Mouse (Mus musculus): Measurements from ENCODE around the gene Trappc10.
"Not testable (repeated sequence)": the region's sequence is repeated elsewhere in the genome, so short reads cannot be mapped to it uniquely, and the experiment has no call there.

The Trappc10 gene

GRCm38 (mm10) chr10:78211311-78211710 is 33.1 kb downstream of the Trappc10 start:
- DNase-seq (ENCODE audit: low read depth, low spot score) = no peak

DNA sequence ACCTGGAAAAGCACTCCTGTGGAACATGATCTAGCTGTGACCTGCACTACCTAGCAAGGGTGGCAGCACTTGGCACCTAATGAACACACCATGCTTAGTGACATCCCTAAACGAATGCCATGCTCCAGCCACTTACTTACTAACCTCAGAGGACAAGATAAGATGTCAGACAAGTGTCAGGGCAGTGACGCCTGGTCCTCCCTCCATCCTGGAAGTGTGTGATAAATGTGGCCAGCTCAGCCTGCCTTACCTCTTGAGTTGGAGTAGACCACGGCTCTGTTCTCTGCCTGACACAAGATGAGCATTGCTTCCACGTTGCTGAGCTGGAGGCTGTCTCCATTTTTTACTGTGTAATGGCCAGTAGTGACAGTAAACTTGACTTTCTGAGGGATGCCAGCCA is 43.3 kb downstream of the Trappc10 start:
- DNase-seq (ENCODE audit: low read depth, low spot score) = no peak

GRCm38 (mm10) chr10:78192933-78193332 is 51.5 kb downstream of the Trappc10 start:
- no peak for DNase-seq (ENCODE audit: low read depth, low spot score)

DNA sequence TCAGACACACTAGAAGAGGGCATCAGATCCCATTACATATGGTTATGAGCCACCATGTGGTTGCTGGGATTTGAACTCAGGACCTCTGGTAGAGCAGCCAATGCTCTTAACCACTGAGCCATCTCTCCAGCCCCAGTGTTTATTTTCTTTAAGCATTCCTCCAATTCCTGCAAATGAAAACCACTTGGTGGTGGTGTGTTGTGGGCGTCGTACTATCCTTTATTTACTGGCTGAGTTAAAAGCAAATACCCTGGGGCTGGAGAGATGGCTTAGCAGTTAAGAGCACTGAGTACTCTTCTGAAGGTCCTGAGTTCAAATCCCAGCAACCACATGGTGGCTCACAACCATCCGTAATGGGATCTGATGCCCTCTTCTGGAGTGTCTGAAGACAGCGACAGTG is 58.4 kb downstream of the Trappc10 start:
- DNase-seq (ENCODE audit: low read depth, low spot score) = not testable (repeated sequence)

DNA sequence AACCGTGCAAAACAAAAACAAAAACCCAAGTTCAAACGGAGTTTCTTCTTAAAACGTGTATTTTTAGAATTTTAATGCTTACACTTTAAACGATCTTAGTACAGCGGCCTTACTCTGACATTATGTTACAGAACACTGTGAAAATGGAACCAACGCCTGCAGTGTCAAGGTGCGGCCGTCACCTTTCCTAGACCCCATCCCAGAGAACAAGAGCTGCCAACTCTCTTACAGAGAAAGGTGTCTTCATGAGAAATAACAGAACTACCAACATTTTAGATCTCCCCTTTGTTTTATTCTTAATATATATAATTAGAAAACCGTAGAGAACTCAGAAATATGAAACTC is 59.1 kb downstream of the Trappc10 start:
- DNase-seq (ENCODE audit: low read depth, low spot score) = no peak

- DNase-seq (ENCODE audit: low read depth, low spot score) = peak; percentile 90
Observed at GRCm38 (mm10) chr10:78184531-78185380, 59.7 kb downstream of the Trappc10 start, which contains the start of gene Pwp2. TSS of gene Pwp2 (minus strand) at chr10:78185149.

DNA sequence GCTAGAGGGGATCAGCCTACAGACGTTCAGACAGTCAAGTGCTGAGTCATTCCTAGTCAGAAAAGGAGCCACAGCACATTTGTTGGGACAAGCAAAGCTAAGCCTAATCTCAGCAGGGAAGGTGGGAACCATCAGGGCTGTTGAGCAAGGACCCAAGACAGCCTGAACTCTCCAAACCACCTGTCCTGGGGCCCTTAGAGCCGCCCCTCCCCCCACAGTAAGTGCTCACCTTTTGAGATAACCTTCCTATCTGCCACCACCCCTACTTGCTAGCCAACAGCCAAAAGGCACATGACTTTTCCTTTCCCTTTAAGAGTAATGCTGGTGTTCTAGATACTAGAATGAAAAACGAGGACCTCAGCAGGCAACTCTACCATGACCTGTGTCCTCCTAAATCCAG is 60.9 kb downstream of the Trappc10 start:
- DNase-seq (ENCODE audit: low read depth, low spot score) = no peak

DNA sequence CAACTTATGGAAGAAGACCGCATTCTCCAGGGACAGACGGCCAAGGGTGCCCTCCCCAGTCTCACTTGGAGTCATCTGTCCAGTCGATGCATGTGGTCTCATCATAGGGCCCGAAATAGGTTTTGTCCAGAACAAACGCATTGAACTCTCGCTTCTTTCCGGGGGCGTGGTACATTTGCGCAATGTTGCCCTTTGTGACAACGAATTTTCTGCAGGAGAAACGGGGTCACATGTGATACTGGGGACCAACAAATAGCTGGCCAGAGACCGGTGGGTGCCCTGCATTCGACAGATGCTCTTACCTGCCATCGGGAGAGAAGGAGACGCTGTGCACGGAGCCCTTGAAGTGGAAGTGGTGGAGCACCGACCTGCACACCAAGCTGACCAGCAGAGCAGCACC is 62.1 kb downstream of the Trappc10 start:
- DNase-seq (ENCODE audit: low read depth, low spot score) = no peak

- DNase-seq (ENCODE audit: low read depth, low spot score) = no peak
Observed at GRCm38 (mm10) chr10:78174474-78174873, 70.0 kb downstream of the Trappc10 start.

- DNase-seq (ENCODE audit: low read depth, low spot score) = no peak
Observed at GRCm38 (mm10) chr10:78171581-78171980, 72.9 kb downstream of the Trappc10 start.

DNA sequence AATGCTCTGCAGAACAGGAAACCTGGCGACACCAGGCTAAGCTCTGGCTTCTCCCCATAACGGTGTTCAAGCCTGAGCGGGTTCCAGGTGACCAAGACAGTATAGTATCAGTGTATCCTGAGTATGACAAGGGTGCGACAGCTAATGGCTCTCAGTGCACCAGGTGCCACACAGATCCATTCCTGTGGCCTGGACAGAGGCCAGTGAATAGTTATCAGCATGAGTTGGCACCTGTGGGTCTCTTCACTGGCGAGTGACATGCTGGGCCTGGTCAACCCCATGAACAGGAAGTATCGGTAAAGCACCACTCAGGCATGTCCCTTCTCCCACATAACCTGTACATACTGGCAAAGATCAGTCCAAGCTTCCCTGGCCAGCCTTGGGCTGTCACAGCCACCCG is 73.4 kb downstream of the Trappc10 start:
- DNase-seq (ENCODE audit: low read depth, low spot score) = no peak

DNA sequence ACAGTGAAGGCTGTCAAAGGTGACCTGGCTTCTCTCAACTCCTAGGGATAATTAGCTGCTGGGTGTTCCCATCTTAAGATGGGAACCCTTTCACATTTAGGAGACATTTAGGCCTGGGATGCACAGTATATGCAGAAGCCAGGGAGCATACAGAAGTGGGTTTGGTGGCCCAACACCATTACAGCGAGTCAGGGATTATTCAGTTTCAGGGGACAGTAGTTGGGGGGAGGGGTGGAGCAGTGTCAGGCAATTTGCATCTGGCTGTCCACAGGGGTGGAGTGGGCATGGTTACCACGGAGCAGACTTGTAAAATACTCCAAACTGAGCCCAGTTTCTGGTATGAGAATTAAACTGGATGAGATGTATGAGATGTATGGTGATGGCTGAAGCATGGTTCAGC is 74.0 kb downstream of the Trappc10 start:
- no peak for DNase-seq (ENCODE audit: low read depth, low spot score)

DNA sequence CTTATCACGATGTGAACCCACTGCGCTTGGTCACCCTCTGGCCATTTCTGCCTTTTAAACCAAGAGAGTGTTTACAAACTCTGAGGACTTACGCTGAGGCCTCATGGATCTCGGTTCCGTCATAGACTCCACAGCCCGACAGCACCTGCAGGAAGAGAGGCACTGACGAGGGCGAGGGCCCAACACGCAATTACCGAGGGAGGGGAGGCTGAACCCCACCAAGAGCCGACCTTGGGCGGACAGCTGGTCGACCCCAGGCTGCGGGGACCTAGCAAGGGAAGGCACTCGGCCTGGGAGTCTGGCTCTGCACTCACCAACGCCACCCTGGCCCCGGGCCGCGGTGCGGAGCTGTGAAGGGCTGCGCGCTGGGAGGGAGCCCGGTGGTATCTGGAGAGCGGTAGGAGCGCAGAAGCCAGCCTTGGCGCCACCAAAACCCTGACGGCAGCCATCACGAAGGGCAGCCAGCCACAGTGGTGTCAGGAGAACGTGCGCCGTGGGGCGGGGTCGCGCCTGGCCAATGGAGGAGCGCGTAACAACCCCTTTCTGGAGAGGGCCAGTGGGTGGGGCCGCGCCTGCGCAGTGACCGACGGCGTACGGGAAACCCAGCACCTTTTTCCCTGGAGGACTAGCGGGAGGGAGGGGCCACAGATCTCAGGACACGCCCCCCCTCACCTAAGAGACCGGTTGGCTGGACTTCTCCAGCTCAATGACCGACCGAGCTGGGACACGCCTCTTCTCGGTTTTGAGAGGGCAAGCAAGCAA is 75.0 kb downstream of the Trappc10 start, which contains the start of gene D10Jhu81e:
Gene D10Jhu81e, minus strand, starts transcription at position 502 of the 762 bp plus-strand sequence.
- peak; percentile 97 for DNase-seq (ENCODE audit: low read depth, low spot score)

- no peak for DNase-seq (ENCODE audit: low read depth, low spot score)
Observed at GRCm38 (mm10) chr10:78168792-78169191, 75.6 kb downstream of the Trappc10 start.

DNA sequence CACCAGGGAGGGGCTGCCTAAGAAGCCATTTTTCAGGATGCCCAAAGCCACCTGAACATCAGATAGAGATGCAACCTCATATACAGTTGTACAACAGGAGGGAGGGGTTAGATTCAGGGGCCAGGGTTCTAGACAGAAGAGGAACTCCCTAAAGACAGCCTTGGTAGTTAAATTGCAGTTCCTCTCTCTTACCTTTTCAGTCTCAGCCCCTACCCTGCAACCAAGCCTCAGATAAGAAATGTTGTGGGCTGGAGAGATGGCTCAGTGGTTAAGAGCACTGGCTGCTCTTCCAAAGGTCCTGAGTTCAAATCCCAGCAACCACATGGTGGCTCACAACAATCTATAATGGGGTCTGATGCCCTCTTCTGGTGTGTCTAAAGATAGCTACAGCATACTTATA is 76.7 kb downstream of the Trappc10 start:
- DNase-seq (ENCODE audit: low read depth, low spot score) = no peak

DNA sequence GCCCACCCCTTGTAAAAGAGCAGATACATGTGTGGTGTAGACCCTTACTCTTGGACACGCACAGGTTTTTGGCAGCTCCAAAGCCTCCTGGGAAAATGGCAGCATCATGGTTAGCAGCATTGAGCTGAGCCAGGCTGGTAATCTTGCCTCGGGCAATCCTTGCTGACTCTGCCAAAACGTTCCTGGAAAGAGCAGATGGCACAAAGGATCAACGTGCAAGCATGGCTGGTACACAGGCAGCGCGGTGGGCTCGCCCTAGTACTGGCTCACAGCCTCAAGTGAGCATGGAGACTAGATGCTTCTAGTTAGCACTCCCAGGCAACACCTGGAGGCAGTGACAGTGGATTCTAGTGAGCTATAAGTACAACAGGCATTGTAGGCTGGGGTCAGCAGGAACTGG is 77.1 kb downstream of the Trappc10 start:
- DNase-seq (ENCODE audit: low read depth, low spot score) = no peak

DNA sequence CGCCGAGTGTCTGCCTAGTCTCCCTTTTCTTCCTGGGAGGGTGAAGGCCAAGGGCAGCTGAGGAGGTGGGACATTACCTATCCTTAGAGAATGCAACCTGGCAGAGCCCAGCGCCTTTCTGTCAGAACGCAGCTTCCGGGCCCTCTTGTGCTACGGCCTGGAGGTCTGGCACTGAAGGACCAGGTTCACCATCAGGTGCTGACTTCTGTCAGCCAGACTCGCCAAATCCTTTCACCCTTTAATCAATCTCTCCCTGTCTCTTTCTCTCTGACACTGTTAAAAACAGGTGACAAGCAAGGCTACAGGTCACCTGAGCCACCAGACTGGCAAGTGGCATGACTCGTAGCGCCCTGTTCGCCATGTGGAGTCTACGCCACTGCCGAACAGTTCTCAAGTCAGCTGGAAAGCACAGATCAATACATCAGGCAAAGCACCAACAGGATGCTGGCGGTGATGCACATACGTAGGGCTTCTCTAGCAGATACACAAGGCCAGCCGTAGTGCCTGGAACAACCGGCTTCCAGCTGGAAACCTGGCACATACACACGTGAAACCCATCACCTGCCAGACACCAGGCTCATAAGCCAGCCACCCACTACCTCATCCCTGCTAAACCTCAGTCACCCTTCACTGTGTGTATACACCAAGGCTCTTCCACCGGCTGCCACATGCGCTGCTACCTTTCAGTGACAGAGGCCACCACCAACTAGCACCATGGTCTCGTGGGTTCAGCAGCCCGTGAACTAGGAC is 79.0 kb downstream of the Trappc10 start:
- no peak for DNase-seq (ENCODE audit: low read depth, low spot score)

DNA sequence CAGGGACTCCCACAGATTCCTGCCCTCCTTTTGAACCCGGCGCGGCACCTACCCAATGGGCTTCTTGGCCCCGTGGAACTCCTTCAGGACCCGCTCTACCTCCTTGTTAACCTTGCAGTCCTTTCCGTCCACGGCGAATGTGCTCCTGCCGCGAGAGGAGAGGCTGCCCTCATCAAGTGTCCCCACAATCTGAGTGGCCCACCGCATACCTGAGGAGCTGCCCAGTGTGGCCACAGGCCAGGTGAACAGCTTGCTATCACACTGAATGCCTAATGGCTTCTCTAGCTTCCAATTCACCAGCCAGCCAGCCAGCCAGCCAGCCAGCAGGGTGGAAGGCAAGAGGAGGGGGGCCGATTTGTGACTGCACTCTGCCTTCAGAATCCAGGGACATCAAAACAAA is 79.7 kb downstream of the Trappc10 start:
- DNase-seq (ENCODE audit: low read depth, low spot score) = no peak

GRCm38 (mm10) chr10:78163923-78164322 is 80.5 kb downstream of the Trappc10 start:
- DNase-seq (ENCODE audit: low read depth, low spot score) = peak; percentile 51

- DNase-seq (ENCODE audit: low read depth, low spot score) = no peak
Observed at GRCm38 (mm10) chr10:78163241-78163640, 81.2 kb downstream of the Trappc10 start.

- DNase-seq (ENCODE audit: low read depth, low spot score) = no peak
Observed at GRCm38 (mm10) chr10:78162646-78163045, 81.8 kb downstream of the Trappc10 start.

DNA sequence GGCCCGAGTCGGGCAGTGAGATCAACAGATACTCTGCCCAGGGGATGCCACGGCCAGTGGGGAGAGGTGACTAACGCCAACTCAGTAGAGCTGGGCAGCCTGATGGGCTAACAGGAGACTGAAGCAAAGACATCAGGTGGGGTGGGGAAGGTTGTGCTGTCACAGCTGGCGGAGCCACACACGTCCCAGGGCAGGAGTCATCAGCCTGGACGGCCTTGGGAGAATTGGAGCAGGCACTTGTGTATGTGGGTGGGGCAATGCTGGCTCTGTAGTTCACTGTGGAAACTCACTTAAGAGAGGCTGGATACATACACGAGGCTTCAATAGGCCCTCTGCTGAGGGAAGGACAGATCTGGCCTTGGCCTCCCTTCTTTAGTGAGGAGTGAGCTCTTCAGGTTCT is 83.3 kb downstream of the Trappc10 start:
- no peak for DNase-seq (ENCODE audit: low read depth, low spot score)

Measured in embryo, embryonic 11.5 days (tissue).